Mouse (Mus musculus): Measurements from ENCODE around the gene H2-Oa.
"Not testable (repeated sequence)": the region's sequence is repeated elsewhere in the genome, so short reads cannot be mapped to it uniquely, and the experiment has no call there.

Gene H2-Oa

DNA sequence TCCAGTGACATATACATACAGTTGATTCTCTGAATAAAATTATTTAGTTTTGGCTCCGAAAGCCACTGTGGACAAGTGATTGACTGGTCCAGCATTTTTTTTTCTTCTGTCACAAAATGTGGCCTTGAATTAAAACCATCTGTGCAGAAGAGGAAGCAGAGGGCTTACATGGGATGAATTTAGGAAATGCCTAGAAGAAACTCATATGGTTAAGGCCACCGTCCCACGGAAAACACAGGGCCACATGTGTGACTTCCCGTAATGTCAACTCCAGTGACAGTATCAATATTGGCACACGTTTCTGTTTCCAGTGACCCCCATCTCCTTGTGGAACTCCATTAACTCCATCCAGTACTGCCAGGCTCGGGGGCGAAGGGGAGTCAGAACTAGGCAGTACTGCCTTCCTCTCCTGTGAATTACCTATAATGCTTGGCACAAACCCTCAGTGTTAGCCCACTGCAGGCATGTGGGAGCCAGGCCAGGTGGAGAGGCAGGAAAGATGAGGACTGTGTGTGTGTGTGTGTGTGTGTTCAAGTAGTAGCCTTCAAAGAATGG lies 50.4 kb downstream of the H2-Oa start:
- DNase-seq (ENCODE audit: low spot score in 2 of 2) = no peak

GRCm38 (mm10) chr17:34143033-34143432 lies 50.9 kb downstream of the H2-Oa start, which contains the start of gene H2-DMb2:
TSS of gene H2-DMb2 (plus strand) at chr17:34143307.
- DNase-seq (ENCODE audit: low spot score in 2 of 2) = peak; percentile 66 to 91

GRCm38 (mm10) chr17:34143461-34143860 lies 51.3 kb downstream of the H2-Oa start:
- DNase-seq (ENCODE audit: low spot score in 2 of 2) = no peak

DNA sequence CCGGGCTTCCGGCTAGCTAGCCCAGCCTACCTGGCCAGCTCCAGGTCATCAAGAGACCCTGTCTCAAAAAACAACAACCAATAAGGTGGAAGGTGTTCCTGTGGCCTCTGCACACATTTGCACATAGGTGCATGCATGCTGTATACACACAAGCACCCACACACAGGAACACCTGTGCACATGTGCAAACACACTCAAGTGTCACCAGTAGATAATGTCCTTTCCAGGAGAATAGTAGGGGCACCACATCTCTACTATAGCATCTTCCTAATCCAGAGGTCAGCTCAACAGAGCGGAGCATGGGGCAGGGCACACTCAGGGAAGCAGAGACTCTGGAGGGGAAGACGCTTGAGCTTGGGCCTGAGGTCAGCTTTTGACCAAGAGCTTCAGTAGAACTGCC lies 52.1 kb downstream of the H2-Oa start:
- DNase-seq (ENCODE audit: low spot score in 2 of 2) = not testable (repeated sequence)

Data from spleen, postnatal 10 days (tissue).